Comparison of ENCODE assay signal across 7 mouse cellular contexts in genomic region chr9:22164711-22165668, GRCm38 (mm10). TPM values are rescaled to one million over a fixed set of nuclear protein-coding genes. Genes with fewer than 3 reads are reported as not detected.
DNase-seq lines count a peak whose midpoint lies in the region; ATAC-seq and TF ChIP-seq lines count a peak whose summit lies in the region.

No protein-coding gene starts in this region.

- 6% methylated on average over 54 of the region's 54 CpGs for WGBS in macrophage (ENCODE audit: missing documents)

- peak overlapping the region; percentile 71 for H3K4me3 ChIP-seq in G1E (ENCODE audit: low read depth, low read length)
- peak overlapping the region; percentile 55 for H3K4me3 ChIP-seq in left cerebral cortex, adult 2 months
- peak overlapping the region; percentile 24 for H3K4me3 ChIP-seq in macrophage (ENCODE audit: inconsistent target)

- intact Hi-C loops in left cerebral cortex, adult 2 months (cut with DNase I), result no loop called here

- no peak for ATAC-seq in G1E (ENCODE audit: extremely low read depth, insufficient number of reproducible peaks, low FRiP score, poor library complexity, severe bottlenecking)
- peak; percentile 42; the same call in 1 of the 2 replicates for ATAC-seq in erythroid progenitor cell, adult 5-6 weeks (replicated peaks; ENCODE audit: low FRiP score, poor library complexity, severe bottlenecking)

- H3K4me1 ChIP-seq in G1E (ENCODE audit: insufficient read depth, low read depth, low read length), result peaks cover 35% of the 10 kb centered on the region

- no peak for TF ChIP-seq CTCF in G1E (IDR thresholded peaks at IDR 0.05; ENCODE audit: low read depth, low read length)
- TF ChIP-seq CTCF in left cerebral cortex, adult 2 months (IDR thresholded peaks at IDR 0.05), result no peak

- H3K27ac ChIP-seq in left cerebral cortex, adult 2 months, result peak overlapping the region; percentile 85
- H3K27ac ChIP-seq in macrophage, result no peak overlapping the region

- H3K27me3 ChIP-seq in G1E (ENCODE audit: insufficient read depth, low read length), result peaks cover 15% of the 10 kb centered on the region

- peak; percentile 41 for DNase-seq in G1E (ENCODE audit: low spot score)
- peak; percentile 58 for DNase-seq in adrenal gland, postnatal 25 days
- DNase-seq in heart, postnatal 4 days, result peak; percentile 39
- peak; percentile 62 to 65 for DNase-seq in left cerebral cortex, adult 2 months (ENCODE audit: extremely low spot score in 1 of 2, low spot score in 2 of 2)
- DNase-seq in right cerebral cortex, postnatal 25 days, result peak; percentile 65

- H3K9me3 ChIP-seq in G1E (replicated peaks), result peaks cover 8% of the 10 kb centered on the region

- H3K36me3 ChIP-seq in G1E (replicated peaks) (no peaks in the 10 kb centered on the region), macrophage (ENCODE audit: inconsistent target) (no peaks in the 10 kb centered on the region)

- no peaks in the 10 kb centered on the region for H3K79me2 ChIP-seq in macrophage (ENCODE audit: inconsistent target)

RNA-seq across cellular contexts. Expression of gene Pigyl, which starts 8.3 kb away (rescaled TPM):
- total RNA-seq in G1E (2014; fragmentation: Nextera tagmentation) (24.8 and 30.3 TPM in 2 replicates), G1E (2017) (34.1 and 37.6 TPM in 2 replicates)
- polyA plus RNA-seq in G1E (2012) (85.2 and 86.5 TPM in 2 replicates), macrophage (2018) (27.7 to 36.9 TPM (median 33.2 TPM) in 3 replicates)
- 52.5 and 64.8 TPM in 2 replicates for total RNA-seq in adrenal gland, postnatal 25 days (2021)
- total RNA-seq in erythroid progenitor cell, adult 5-6 weeks (2015; ENCODE audit: low replicate concordance), result 2.9 and 29.9 TPM in 2 replicates
- total RNA-seq in erythroid progenitor cell, adult 5-6 weeks (2017; ENCODE audit: low replicate concordance), result 6.8 and 29.6 TPM in 2 replicates
- total RNA-seq in heart, postnatal 4 days (2021), result 10 to 100 TPM; 31.0 to 31.9 TPM
- total RNA-seq in left cerebral cortex, adult 2 months (2021), result 10 to 100 TPM; 40.1 to 43.4 TPM
- total RNA-seq in macrophage (2018; cell fraction: chromatin; rRNA removed), result 1 to 10 TPM in 13 of 26 experiments, not detected in 13; 1.7 to 8.0 (median 2.9) TPM
- total RNA-seq in macrophage (2018; cell fraction: cytosol; rRNA removed), result 10 to 100 TPM; 14.5 to 33.3 (median 25.2) TPM
- total RNA-seq in macrophage (2018; cell fraction: nucleus; rRNA removed), result 10 to 100 TPM in 6 of 26 experiments, 1 to 10 TPM in 20; 3.2 to 16.8 (median 7.9) TPM

RNA-seq across cellular contexts. Expression of gene Zfp872, which starts 22.9 kb away (rescaled TPM):
- total RNA-seq in G1E (2014; fragmentation: Nextera tagmentation) (not detected in 2 replicates), G1E (2017) (0.16 TPM in 1 of 2 replicates, not detected in the other)
- polyA plus RNA-seq in G1E (2012) (not detected in 2 replicates), macrophage (2018) (not detected in 3 replicates)
- 2.4 and 3.2 TPM in 2 replicates for total RNA-seq in adrenal gland, postnatal 25 days (2021)
- not detected in 2 replicates for total RNA-seq in erythroid progenitor cell, adult 5-6 weeks (2015; ENCODE audit: low replicate concordance)
- not detected in 2 replicates for total RNA-seq in erythroid progenitor cell, adult 5-6 weeks (2017; ENCODE audit: low replicate concordance)
- total RNA-seq in heart, postnatal 4 days (2021), result under 1 TPM; 0.14 to 0.18 TPM
- not detected for total RNA-seq in left cerebral cortex, adult 2 months (2021)
- not detected for total RNA-seq in macrophage (2018; cell fraction: chromatin; rRNA removed)
- not detected for total RNA-seq in macrophage (2018; cell fraction: cytosol; rRNA removed)
- not detected for total RNA-seq in macrophage (2018; cell fraction: nucleus; rRNA removed)

RNA-seq across cellular contexts. Expression of gene Acp5, which starts 29.5 kb away (rescaled TPM):
- total RNA-seq in G1E (2014; fragmentation: Nextera tagmentation), result 17.1 and 24.2 TPM in 2 replicates
- total RNA-seq in G1E (2017), result 10.3 and 13.0 TPM in 2 replicates
- polyA plus RNA-seq in G1E (2012), result 27.6 and 28.5 TPM in 2 replicates
- total RNA-seq in adrenal gland, postnatal 25 days (2021), result 19.0 and 25.4 TPM in 2 replicates
- 98.5 and 142 TPM in 2 replicates for total RNA-seq in erythroid progenitor cell, adult 5-6 weeks (2015; ENCODE audit: low replicate concordance)
- total RNA-seq in erythroid progenitor cell, adult 5-6 weeks (2017; ENCODE audit: low replicate concordance), result 95.8 and 125 TPM in 2 replicates
- total RNA-seq in heart, postnatal 4 days (2021), result 1 to 10 TPM in 1 of 2 experiments, under 1 TPM in 1; 0.71 to 1.6 TPM
- under 1 TPM in 1 of 2 experiments, not detected in 1; 0.51 TPM for total RNA-seq in left cerebral cortex, adult 2 months (2021)
- 10 to 100 TPM in 8 of 26 experiments, 1 to 10 TPM in 13, under 1 TPM in 2, not detected in 3; 0.61 to 53.0 (median 3.5) TPM for total RNA-seq in macrophage (2018; cell fraction: chromatin; rRNA removed)
- 10 to 100 TPM in 18 of 26 experiments, 1 to 10 TPM in 8; 3.4 to 89.7 (median 32.2) TPM for total RNA-seq in macrophage (2018; cell fraction: cytosol; rRNA removed)
- 10 to 100 TPM in 21 of 26 experiments, 1 to 10 TPM in 5; 3.3 to 79.7 (median 22.1) TPM for total RNA-seq in macrophage (2018; cell fraction: nucleus; rRNA removed)
- 6.4 to 8.0 TPM (median 7.2 TPM) in 3 replicates for polyA plus RNA-seq in macrophage (2018)

RNA-seq across cellular contexts. Expression of gene Elof1, which starts 48.0 kb away (rescaled TPM):
- 88.3 and 119 TPM in 2 replicates for total RNA-seq in G1E (2014; fragmentation: Nextera tagmentation)
- total RNA-seq in G1E (2017), result 66.7 and 86.0 TPM in 2 replicates
- polyA plus RNA-seq in G1E (2012), result 90.8 and 98.4 TPM in 2 replicates
- total RNA-seq in adrenal gland, postnatal 25 days (2021), result 75.1 and 75.8 TPM in 2 replicates
- 70.8 and 101 TPM in 2 replicates for total RNA-seq in erythroid progenitor cell, adult 5-6 weeks (2015; ENCODE audit: low replicate concordance)
- 21.3 and 26.2 TPM in 2 replicates for total RNA-seq in erythroid progenitor cell, adult 5-6 weeks (2017; ENCODE audit: low replicate concordance)
- 10 to 100 TPM; 60.1 to 63.4 TPM for total RNA-seq in heart, postnatal 4 days (2021)
- total RNA-seq in left cerebral cortex, adult 2 months (2021), result 10 to 100 TPM; 63.4 to 65.3 TPM
- 10 to 100 TPM in 20 of 26 experiments, 1 to 10 TPM in 6; 4.5 to 48.6 (median 18.1) TPM for total RNA-seq in macrophage (2018; cell fraction: chromatin; rRNA removed)
- 10 to 100 TPM; 53.9 to 84.4 (median 72.7) TPM for total RNA-seq in macrophage (2018; cell fraction: cytosol; rRNA removed)
- total RNA-seq in macrophage (2018; cell fraction: nucleus; rRNA removed), result 10 to 100 TPM in 25 of 26 experiments, 1 to 10 TPM in 1; 9.1 to 66.1 (median 26.1) TPM
- 46.8 to 70.0 TPM (median 65.2 TPM) in 3 replicates for polyA plus RNA-seq in macrophage (2018)
